Mouse (Mus musculus): Measurements from ENCODE around the gene Mdp1.

DNA sequence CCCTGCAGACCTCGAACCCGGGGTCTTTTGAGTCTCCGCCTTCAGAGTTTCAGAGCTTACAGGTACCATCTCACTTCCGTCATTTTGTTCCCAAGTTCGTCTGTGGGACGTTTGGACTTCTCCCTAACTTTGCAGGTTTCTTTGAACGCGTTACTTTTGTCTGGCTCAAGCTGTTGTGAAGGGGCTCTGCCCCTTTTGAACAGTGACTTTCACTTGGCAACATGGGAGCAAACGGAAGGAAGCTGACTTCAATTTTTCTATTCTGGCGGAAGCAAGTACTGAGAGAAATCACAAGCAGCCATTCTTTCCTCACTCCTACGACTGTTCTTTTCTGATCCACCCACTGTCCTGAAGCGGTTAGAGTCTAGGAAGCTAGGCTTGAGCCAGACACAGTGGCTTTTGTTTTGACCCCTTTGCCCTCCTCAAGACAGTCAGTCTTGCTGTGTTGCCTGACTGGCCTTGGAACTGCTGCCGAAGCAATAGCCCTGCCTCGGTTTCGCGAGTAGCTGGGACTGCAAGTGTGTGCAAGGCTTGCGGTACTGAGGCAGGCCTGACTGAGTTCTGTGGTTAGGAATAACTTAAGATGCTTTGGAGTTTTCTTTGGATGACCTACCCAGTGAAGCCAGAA, 15.9 kb downstream of the Mdp1 start:
- TF ChIP-seq CTCF (IDR thresholded peaks at IDR 0.05; ENCODE audit: low read depth, low read length) (no peak), POLR2A (IDR thresholded peaks at IDR 0.05; ENCODE audit: extremely low read depth, insufficient read depth, low read length) (no peak)

Data from liver, adult 2 months (tissue).